Mouse (Mus musculus) forebrain, postnatal 0 days (tissue): ENCODE data around the gene Erc2. TPM values are rescaled to one million over a fixed set of nuclear protein-coding genes. Genes with fewer than 3 reads are reported as not detected.

ENCODE experiments used
- ATAC-seq: fragments of 200-750 bp; cut with Nextera tagmentation; 2 replicates; pipeline ENCODE4 v1.8.0; 2017; ENCODE audit warnings: mild to moderate bottlenecking, moderate library complexity
- DNase-seq: peaks from one replicate; pipeline ENCODE4 v3.0.0-alpha.2; 2015
- H3K27ac ChIP-seq: fragments of 300-500 bp; sonication (generic); 2 replicates; pipeline ENCODE4 v1.5.1; 2014; ENCODE audit warnings: low read depth, mild to moderate bottlenecking, antibody characterized with exemption, low read length, moderate library complexity, mixed read lengths
- H3K27me3 ChIP-seq: fragments of 300-500 bp; sonication (generic); 2 replicates; pipeline ENCODE4 v1.6.1; 2014; ENCODE audit warnings: mild to moderate bottlenecking, low read length, mixed read lengths; ENCODE audit not compliant: insufficient read depth
- H3K36me3 ChIP-seq: fragments of 300-500 bp; sonication (generic); 2 replicates; pipeline ENCODE4 v1.6.1; 2014; ENCODE audit warnings: mild to moderate bottlenecking, moderate library complexity; ENCODE audit not compliant: insufficient read depth
- H3K4me1 ChIP-seq: fragments of 300-500 bp; sonication (generic); 2 replicates; pipeline ENCODE4 v1.6.1; 2014; ENCODE audit warnings: antibody characterized with exemption; ENCODE audit not compliant: insufficient read depth
- H3K4me2 ChIP-seq: fragments of 300-500 bp; sonication (generic); 2 replicates; pipeline ENCODE4 v1.6.1; 2014; ENCODE audit warnings: low read depth, mild to moderate bottlenecking, moderate library complexity
- H3K4me3 ChIP-seq: fragments of 300-500 bp; sonication (generic); 2 replicates; pipeline ENCODE4 v1.5.1; 2014; ENCODE audit warnings: low read depth, low read length, mixed read lengths
- H3K9ac ChIP-seq: fragments of 300-500 bp; sonication (generic); 2 replicates; pipeline ENCODE4 v1.6.1; 2014; ENCODE audit warnings: mild to moderate bottlenecking
- H3K9me3 ChIP-seq: fragments of 300-500 bp; sonication (generic); 2 replicates; pipeline ENCODE4 v1.6.1; 2016; ENCODE audit warnings: low read length
- CTCF ChIP-seq: sonication (generic); IDR thresholded peaks from 2 replicates; pipeline ENCODE4 v1.5.1; 2016; ENCODE audit warnings: antibody characterized with exemption, control low read depth, low read depth
- WGBS: fragments of 180-500 bp; shearing (Covaris S2); extraction: QIAGEN DNeasy Blood & Tissue Kit; methylation state at CpG from one replicate; pipeline ENCODE4 v1.1.7; 2014; 5-methylcytosine and 5-hydroxymethylcytosine counted together
- polyA plus RNA-seq: library from polyadenylated mRNA; unstranded; fragments of >200 nt; fragmentation: Nextera tagmentation; extraction: Ambion mirVana; gene quantifications from 2 replicates; pipeline ENCODE4 v1.2.1, GENCODE M21; 2015
- total RNA-seq: library from RNA; depleted of rRNA; stranded (reverse); fragments of >200 nt; gene quantifications from 2 replicates; pipeline ENCODE4 v1.2.3, GENCODE M21; 2014

Gene Erc2
- total and polyA plus RNA-seq, 2 experiments from 2014 or later = 106 to 117 TPM

DNA sequence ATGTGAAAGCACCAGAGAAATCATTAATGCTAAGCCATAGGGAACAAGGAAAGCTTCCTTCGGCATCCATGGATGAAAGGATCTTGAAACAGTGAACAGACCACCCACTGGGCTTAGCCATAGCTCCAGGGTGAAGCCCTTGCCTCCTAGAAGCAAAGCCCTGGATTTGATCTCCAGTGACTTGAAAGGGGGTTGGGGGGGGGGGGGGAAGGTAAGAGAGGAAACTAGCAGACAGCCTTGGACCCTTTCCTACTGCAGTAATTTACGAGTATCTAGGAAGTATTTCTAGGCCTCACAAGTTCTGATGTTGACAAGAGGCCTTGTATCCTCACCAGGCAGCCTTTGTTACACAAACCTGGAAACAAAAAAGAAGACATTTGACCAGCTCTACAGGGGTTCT is 609.0 kb downstream of the Erc2 start:
- Histone ChIP-seq H3K27ac (no peak overlapping the region), H3K4me3 (no peak overlapping the region), H3K4me1 (no peaks in the 10 kb centered on the region), H3K4me2 (no peak overlapping the region), H3K27me3 (no peaks in the 10 kb centered on the region), H3K36me3 (no peaks in the 10 kb centered on the region), H3K9ac (no peak overlapping the region), H3K9me3 (no peaks in the 10 kb centered on the region)
- DNase-seq = no peak
- no peak for TF ChIP-seq CTCF
- 25% methylated on average over 2 of the region's 2 CpGs for WGBS
- no peak for ATAC-seq

DNA sequence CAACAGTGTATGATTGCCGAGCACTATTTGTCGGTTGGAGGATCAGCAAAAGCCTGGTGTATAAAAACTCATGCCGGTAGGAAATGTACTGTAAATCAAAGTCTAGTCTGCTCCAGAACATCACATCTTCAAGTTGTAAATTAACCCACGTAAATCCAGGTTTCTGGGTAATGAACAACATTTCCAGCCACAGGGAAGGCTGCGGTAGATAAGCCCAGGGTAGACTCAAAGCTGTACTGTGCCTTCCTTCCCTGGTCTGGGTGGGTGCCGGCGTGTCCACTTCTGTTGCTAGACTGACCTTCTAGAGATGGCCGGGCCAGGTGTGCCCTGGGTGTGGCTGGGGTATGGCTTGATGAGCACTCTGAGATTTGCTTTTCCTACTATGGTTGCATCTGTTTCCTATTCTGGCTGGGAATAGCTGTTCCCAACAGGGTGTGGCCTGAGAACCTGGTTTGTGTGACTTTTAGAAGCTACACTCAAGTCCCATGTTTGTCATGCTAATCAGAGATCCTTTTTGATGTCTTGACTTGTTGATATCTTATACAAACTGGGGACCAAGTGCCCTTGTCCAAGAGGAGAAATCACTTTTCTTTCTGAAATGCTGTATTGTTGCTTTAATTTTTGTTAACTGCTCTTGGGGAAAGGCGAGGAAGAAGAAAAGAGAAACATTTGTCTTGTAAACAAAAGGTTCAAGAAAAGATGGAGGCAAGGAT is 616.3 kb downstream of the Erc2 start:
- no peak for DNase-seq
- no peak for TF ChIP-seq CTCF
- Histone ChIP-seq H3K9ac (no peak overlapping the region), H3K9me3 (no peaks in the 10 kb centered on the region), H3K4me2 (no peak overlapping the region), H3K27me3 (no peaks in the 10 kb centered on the region), H3K36me3 (no peaks in the 10 kb centered on the region), H3K27ac (no peak overlapping the region), H3K4me1 (no peaks in the 10 kb centered on the region), H3K4me3 (no peak overlapping the region)
- no peak for ATAC-seq
- 95% methylated on average over 9 of the region's 9 CpGs for whole genome bisulfite sequencing

DNA sequence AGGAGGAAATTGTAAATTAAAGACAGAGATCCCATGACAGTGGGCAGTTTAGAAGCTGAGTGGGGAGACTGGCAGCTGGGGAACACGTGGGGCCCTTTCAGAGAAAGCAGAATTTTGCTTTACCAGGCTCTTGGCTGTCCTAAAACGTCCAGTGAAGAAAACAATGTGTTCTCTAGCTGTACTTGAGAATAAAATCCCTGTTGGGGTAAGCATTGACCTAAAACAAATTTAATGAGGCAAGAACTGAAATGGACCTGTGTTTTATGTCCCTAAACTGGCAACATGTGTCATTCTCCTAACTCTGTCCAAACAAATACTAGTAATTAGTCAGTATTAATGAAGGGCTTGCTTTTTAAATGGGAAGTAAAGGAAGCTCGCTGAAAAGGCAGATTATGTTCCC is 617.9 kb downstream of the Erc2 start:
- 9% methylated on average over 3 of the region's 3 CpGs for WGBS
- Histone ChIP-seq H3K9me3 (no peaks in the 10 kb centered on the region), H3K4me1 (no peaks in the 10 kb centered on the region), H3K27me3 (no peaks in the 10 kb centered on the region), H3K4me3 (no peak overlapping the region), H3K4me2 (no peak overlapping the region), H3K36me3 (no peaks in the 10 kb centered on the region), H3K27ac (no peak overlapping the region), H3K9ac (no peak overlapping the region)
- ATAC-seq (no peak), DNase-seq (no peak)
- TF ChIP-seq CTCF = no peak

DNA sequence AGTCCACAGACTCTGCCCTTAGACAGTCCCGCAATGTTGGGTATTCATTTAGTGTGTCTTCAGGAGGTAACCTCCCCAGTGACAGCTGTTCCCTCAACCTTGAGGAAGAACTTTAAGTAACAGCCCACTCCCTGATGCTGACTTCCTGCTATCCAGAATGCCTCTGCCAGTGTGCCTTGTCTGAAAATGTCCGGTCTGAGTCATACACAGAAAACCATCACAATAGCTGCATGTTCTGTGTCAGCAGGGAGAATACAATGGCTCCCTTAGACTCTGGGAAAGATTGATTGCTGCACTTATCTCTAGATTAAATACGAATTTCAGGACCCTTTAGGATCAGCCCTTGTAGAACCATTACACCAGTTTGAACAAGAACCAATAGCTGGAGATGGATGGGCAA is 620.5 kb downstream of the Erc2 start:
- H3K4me1 ChIP-seq = no peaks in the 10 kb centered on the region
- ATAC-seq (no peak), DNase-seq (no peak)
- H3K4me2 ChIP-seq = no peak overlapping the region
- H3K9me3 ChIP-seq = no peaks in the 10 kb centered on the region
- no peaks in the 10 kb centered on the region for H3K27me3 ChIP-seq
- 57% methylated on average over 3 of the region's 3 CpGs for WGBS
- H3K36me3 ChIP-seq = no peaks in the 10 kb centered on the region
- H3K4me3 ChIP-seq = no peak overlapping the region
- no peak overlapping the region for H3K9ac ChIP-seq
- no peak overlapping the region for H3K27ac ChIP-seq
- no peak for TF ChIP-seq CTCF

DNA sequence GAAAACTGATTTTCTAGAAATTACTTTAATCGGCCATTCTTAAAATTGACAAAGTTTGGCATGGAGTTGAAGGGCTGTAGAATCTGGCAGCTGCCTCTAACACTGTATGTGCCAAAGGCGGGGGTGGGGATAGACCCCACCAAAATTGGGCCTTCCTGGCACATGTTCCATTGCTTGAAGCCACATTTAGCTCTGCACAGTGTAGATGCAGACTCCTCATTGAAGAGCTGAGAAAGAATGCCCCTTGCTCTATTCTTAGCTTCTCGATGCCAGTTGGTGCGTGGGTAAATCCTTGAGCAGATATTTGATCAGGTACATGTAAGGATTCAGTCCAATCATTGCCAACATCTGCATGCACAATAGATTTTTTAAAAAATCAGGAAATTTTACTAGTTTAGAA is 621.2 kb downstream of the Erc2 start:
- Histone ChIP-seq H3K4me1 (no peaks in the 10 kb centered on the region), H3K27me3 (no peaks in the 10 kb centered on the region), H3K4me3 (no peak overlapping the region), H3K36me3 (no peaks in the 10 kb centered on the region), H3K9me3 (no peaks in the 10 kb centered on the region), H3K9ac (no peak overlapping the region), H3K27ac (no peak overlapping the region), H3K4me2 (no peak overlapping the region)
- TF ChIP-seq CTCF = no peak
- peak; percentile 47; the same call in 1 of the 2 replicates for ATAC-seq
- peak; percentile 43 for DNase-seq
- 60% methylated on average over 4 of the region's 4 CpGs for WGBS

DNA sequence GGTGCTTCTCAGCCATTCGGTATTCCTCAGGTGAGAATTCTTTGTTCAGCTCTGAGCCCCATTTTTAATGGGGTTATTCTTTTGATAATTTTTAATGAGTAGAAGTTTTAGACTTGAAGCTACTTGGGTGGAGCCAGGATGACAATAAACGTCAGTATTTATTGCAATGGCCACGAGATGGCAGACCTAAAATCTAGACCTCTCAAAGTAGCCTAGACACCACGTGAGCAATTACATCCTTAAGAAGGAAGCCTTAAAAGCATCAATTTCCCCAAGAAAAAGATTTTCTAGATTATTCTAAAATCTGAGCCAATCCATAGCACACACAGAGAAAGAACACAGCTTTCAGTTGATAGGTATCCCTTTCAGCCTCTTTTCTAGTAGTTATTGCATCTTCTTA is 640.5 kb downstream of the Erc2 start:
- Histone ChIP-seq H3K4me1 (no peaks in the 10 kb centered on the region), H3K27me3 (no peaks in the 10 kb centered on the region), H3K36me3 (no peaks in the 10 kb centered on the region), H3K27ac (no peak overlapping the region), H3K4me2 (no peak overlapping the region), H3K4me3 (no peak overlapping the region), H3K9ac (no peak overlapping the region), H3K9me3 (no peaks in the 10 kb centered on the region)
- DNase-seq = no peak
- 58% methylated on average over 4 of the region's 4 CpGs for WGBS
- ATAC-seq = no peak
- no peak for TF ChIP-seq CTCF

DNA sequence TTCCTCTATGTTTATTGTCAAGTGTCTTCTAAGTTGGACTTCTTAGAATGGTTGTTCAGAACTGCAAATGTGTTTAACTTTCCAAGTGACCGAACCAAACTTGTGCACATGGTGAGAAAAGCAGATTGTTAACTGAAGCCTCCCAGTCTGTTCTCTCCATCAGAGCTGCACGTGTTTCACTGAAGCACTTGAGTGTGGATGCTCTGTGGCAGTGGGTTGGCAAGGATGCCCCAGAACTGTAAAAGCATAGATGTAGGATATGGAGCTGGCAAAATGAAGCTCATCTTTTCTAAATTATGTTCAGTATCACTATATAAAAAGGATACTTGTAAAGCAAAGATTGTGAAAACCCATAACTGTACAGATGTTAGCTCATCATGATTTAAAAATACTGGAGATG is 645.1 kb downstream of the Erc2 start:
- ATAC-seq = peak; percentile 81
- Histone ChIP-seq H3K27me3 (no peaks in the 10 kb centered on the region), H3K9me3 (no peaks in the 10 kb centered on the region), H3K4me3 (no peak overlapping the region), H3K27ac (no peak overlapping the region), H3K4me1 (no peaks in the 10 kb centered on the region), H3K4me2 (no peak overlapping the region), H3K36me3 (no peaks in the 10 kb centered on the region), H3K9ac (no peak overlapping the region)
- peak; percentile 43 for DNase-seq
- TF ChIP-seq CTCF = no peak
- WGBS = 46% methylated on average over 2 of the region's 2 CpGs
